Mouse (Mus musculus): ENCODE data around the gene Klra2.

DNA sequence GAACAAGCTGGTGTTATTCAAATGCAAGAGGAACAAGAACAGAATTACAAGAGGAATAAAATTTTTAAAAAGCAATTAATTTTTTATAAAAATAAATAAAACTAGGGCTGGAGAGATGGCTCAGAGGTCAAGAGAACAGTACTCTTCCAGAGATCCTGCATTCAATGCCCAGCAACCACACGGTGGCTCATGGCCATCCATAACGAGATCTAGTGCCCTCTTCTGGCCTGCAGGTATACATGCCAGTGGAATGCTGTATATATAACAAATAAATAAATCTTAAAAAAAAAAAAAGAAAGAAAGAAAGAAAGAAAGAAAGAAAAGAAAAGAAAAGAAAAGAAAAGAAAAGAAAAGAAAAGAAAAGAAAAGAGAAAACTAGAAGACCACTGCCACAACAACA, 43.3 kb upstream of the Klra2 start:
- TF ChIP-seq TAL1 (IDR thresholded peaks at IDR 0.05; ENCODE audit: low read length) (no peak), GATA1 (IDR thresholded peaks at IDR 0.05; ENCODE audit: low read length) (no peak)
